Mouse (Mus musculus) liver, adult 2 months (tissue): Measurements from ENCODE around the gene Tia1.

ENCODE experiments used
- CTCF ChIP-seq: fragments of 200-500 bp; IDR thresholded peaks from 2 replicates; pipeline ENCODE4 v1.5.1; 2011; ENCODE audit warnings: low read depth, low read length, control low read depth
- POLR2A ChIP-seq: fragments of 200-500 bp; IDR thresholded peaks from 2 replicates; pipeline ENCODE4 v1.6.1; 2011; ENCODE audit warnings: low read length, control low read depth; ENCODE audit not compliant: insufficient read depth; ENCODE audit errors: extremely low read depth

- no peak for TF ChIP-seq CTCF
- no peak for TF ChIP-seq POLR2A
Observed at GRCm38 (mm10) chr6:86356956-86357355, 47.1 kb upstream of the Tia1 start.
